25 mouse cellular contexts compared by ENCODE assay signal in the genomic region with DNA sequence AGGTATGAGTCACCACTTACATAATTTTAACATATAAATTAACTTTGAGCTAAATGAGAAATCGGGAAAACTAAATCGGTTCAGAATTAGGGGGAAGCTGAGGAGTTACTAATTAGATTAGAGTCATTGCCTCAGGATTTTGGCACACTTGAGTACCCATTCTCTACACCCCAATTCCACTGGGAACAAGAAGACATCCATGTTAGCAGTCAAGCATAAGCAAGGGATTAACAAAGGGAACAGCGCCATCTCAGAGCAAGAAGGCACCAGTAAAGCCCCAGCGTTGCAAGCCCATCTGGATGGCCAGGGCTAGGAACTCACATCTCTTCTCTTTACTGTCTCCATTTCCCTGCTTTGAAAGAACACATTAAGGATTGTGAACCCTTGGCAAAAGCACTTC.
"Had no signal": no experiment of that assay in that cellular context is flagged by ENCODE, and none has a peak within 500 bp of the region (broad histone marks: within the 10 kb centered on the region; RNA-seq: fewer than 3 reads in every experiment).

No protein-coding gene starts in this region.

- H3K9me3 ChIP-seq: kidney, embryonic 15.5 days; limb, embryonic 13.5 days; liver, embryonic 12.5 days; liver, embryonic 15.5 days; lung, embryonic 15.5 days; midbrain, embryonic 12.5 days; midbrain, embryonic 15.5 days; neural tube, embryonic 13.5 days had no signal

- H3K9ac ChIP-seq: kidney, embryonic 15.5 days; limb, embryonic 13.5 days; liver, embryonic 12.5 days; liver, embryonic 15.5 days; lung, embryonic 15.5 days; midbrain, embryonic 12.5 days; midbrain, embryonic 15.5 days; neural tube, embryonic 13.5 days had no signal

- DNase-seq: kidney, adult 11 months; kidney, adult 8-10 months; kidney, postnatal 10 days; layer of hippocampus, adult 9-11 months; liver; lung, adult 18-20 months; lung, postnatal 10 days; lung, postnatal 4 days; right cerebral cortex, adult 18-20 months; right cerebral cortex, postnatal 14 days; right cerebral cortex, postnatal 4 days; thymus, adult 2 months; thymus, postnatal 14 days; thymus, postnatal 4 days had no signal

- H3K4me3 ChIP-seq: kidney, embryonic 15.5 days; layer of hippocampus, adult 2 months; limb, embryonic 13.5 days; liver, embryonic 12.5 days; liver, embryonic 15.5 days; lung, embryonic 15.5 days; midbrain, embryonic 12.5 days; midbrain, embryonic 15.5 days; myocyte; neural tube, embryonic 13.5 days had no signal

- H3K36me3 ChIP-seq: kidney, embryonic 15.5 days; limb, embryonic 13.5 days; liver, embryonic 12.5 days; liver, embryonic 15.5 days; lung, embryonic 15.5 days; midbrain, embryonic 12.5 days; midbrain, embryonic 15.5 days; neural tube, embryonic 13.5 days had no signal

- H3K27ac ChIP-seq: kidney, embryonic 15.5 days; layer of hippocampus, adult 2 months; limb, embryonic 13.5 days; liver, embryonic 12.5 days; liver, embryonic 15.5 days; lung, embryonic 15.5 days; midbrain, embryonic 12.5 days; midbrain, embryonic 15.5 days; neural tube, embryonic 13.5 days; stomach, postnatal 0 days had no signal

- H3K4me2 ChIP-seq: kidney, embryonic 15.5 days; limb, embryonic 13.5 days; liver, embryonic 12.5 days; liver, embryonic 15.5 days; lung, embryonic 15.5 days; midbrain, embryonic 12.5 days; midbrain, embryonic 15.5 days; neural tube, embryonic 13.5 days had no signal

- H3K4me1 ChIP-seq: liver, embryonic 12.5 days; liver, embryonic 15.5 days; midbrain, embryonic 12.5 days; midbrain, embryonic 15.5 days; neural tube, embryonic 13.5 days had no signal

- H3K27me3 ChIP-seq: kidney, embryonic 15.5 days; liver, embryonic 12.5 days; liver, embryonic 15.5 days; lung, embryonic 15.5 days; midbrain, embryonic 12.5 days; midbrain, embryonic 15.5 days; neural tube, embryonic 13.5 days had no signal

- ATAC-seq: liver, embryonic 12.5 days; midbrain, embryonic 15.5 days had no signal
